16 mouse cellular contexts compared by ENCODE assay signal in the genomic region with DNA sequence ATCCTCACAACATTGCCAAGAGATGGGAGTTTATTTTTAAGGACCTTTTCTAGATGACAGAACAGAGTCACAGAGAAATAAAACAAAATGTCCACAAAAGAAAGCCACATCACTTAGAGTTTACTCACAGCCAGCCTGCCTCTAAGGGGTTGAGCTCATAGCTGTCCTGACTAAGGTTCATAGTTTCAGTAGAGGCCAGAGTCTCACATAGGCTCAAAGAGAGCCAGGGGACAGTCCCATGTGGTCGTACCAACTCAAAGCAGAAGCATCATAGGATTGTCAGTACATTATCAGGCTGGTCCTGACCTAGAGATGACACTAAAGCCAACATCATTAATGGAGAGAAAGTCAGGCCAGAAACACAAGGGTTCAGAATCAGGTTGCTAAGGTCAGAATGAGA.
"Had no signal": no experiment of that assay in that cellular context is flagged by ENCODE, and none has a peak within 500 bp of the region (broad histone marks: within the 10 kb centered on the region; RNA-seq: fewer than 3 reads in every experiment).

No protein-coding gene starts in this region.

- H3K36me3 ChIP-seq: lung, embryonic 15.5 days; midbrain, embryonic 13.5 days; midbrain, embryonic 15.5 days; neural tube, embryonic 12.5 days had no signal

- H3K27me3 ChIP-seq: lung, embryonic 15.5 days; megakaryocyte, embryonic 14.5 days; midbrain, embryonic 13.5 days; midbrain, embryonic 15.5 days; neural tube, embryonic 12.5 days had no signal

- H3K27ac ChIP-seq: liver, embryonic 14.5 days; lung, embryonic 15.5 days; macrophage; midbrain, embryonic 13.5 days; midbrain, embryonic 15.5 days; neural tube, embryonic 12.5 days had no signal

- DNase-seq: lung, adult 2 months; lung, postnatal 14 days; lung, postnatal 36 days; right cerebral cortex, postnatal 14 days; thymus, adult 18-20 months; thymus, postnatal 14 days; thymus, postnatal 36 days had no signal

- H3K4me2 ChIP-seq: lung, embryonic 15.5 days; midbrain, embryonic 11.5 days; midbrain, embryonic 13.5 days; midbrain, embryonic 15.5 days; neural tube, embryonic 12.5 days had no signal

- H3K9me3 ChIP-seq: lung, embryonic 15.5 days; megakaryocyte, embryonic 14.5 days; midbrain, embryonic 13.5 days; midbrain, embryonic 15.5 days; neural tube, embryonic 12.5 days had no signal

- ATAC-seq: lung, postnatal 0 days; midbrain, embryonic 13.5 days; midbrain, embryonic 15.5 days had no signal

- H3K4me1 ChIP-seq: lung, embryonic 15.5 days; midbrain, embryonic 15.5 days had no signal

- H3K4me3 ChIP-seq: lung, embryonic 15.5 days; megakaryocyte, embryonic 14.5 days; midbrain, embryonic 13.5 days; midbrain, embryonic 15.5 days; neural tube, embryonic 12.5 days had no signal

- H3K9ac ChIP-seq: liver, embryonic 14.5 days; lung, embryonic 15.5 days; midbrain, embryonic 13.5 days; midbrain, embryonic 15.5 days; neural tube, embryonic 12.5 days had no signal
